Mouse (Mus musculus) heart, embryonic 10.5 days (tissue): ENCODE results near the gene Cers4. TPM values are rescaled to one million over a fixed set of nuclear protein-coding genes. Genes with fewer than 3 reads are reported as not detected.

Experiments
- DNase-seq: peaks from one replicate; pipeline ENCODE4 v3.0.0-alpha.2; 2017; ENCODE audit warnings: low spot score
- H3K27ac ChIP-seq: fragments of 300-500 bp; sonication (generic); 2 replicates; pipeline ENCODE4 v1.5.1; 2016; ENCODE audit warnings: mild to moderate bottlenecking
- H3K27me3 ChIP-seq: fragments of 300-500 bp; sonication (generic); 2 replicates; pipeline ENCODE4 v1.6.1; 2016; ENCODE audit warnings: mild to moderate bottlenecking; ENCODE audit not compliant: poor library complexity, insufficient read depth, severe bottlenecking
- H3K36me3 ChIP-seq: fragments of 300-500 bp; sonication (generic); 2 replicates; pipeline ENCODE4 v1.6.1; 2016; ENCODE audit warnings: mild to moderate bottlenecking, moderate library complexity
- H3K4me1 ChIP-seq: fragments of 300-500 bp; sonication (generic); 2 replicates; pipeline ENCODE4 v1.6.1; 2016; ENCODE audit warnings: mild to moderate bottlenecking
- H3K4me3 ChIP-seq: fragments of 300-500 bp; sonication (generic); 2 replicates; pipeline ENCODE4 v1.5.1; 2016; ENCODE audit warnings: mild to moderate bottlenecking, moderate library complexity
- H3K9me3 ChIP-seq: fragments of 300-500 bp; sonication (generic); 2 replicates; pipeline ENCODE4 v1.6.1; 2016; ENCODE audit warnings: mild to moderate bottlenecking, moderate library complexity
- WGBS: fragments of 180-500 bp; shearing (Covaris S2); methylation state at CpG from one replicate; pipeline ENCODE4 v1.1.7; 2016; 5-methylcytosine and 5-hydroxymethylcytosine counted together
- polyA plus RNA-seq: library from polyadenylated mRNA; unstranded; fragments of >200 nt; fragmentation: Nextera tagmentation; extraction: Ambion mirVana; gene quantifications from 2 replicates; pipeline ENCODE4 v1.2.1, GENCODE M21; 2016

The Cers4 gene
- polyA plus RNA-seq = 21.7 and 31.2 TPM in 2 replicates

- Histone ChIP-seq H3K4me1 (peaks cover 31% of the 10 kb centered on the region), H3K27ac (peak within 1 kb of the TSS; percentile 89), H3K36me3 (0 out of 2 replicates have a peak, but pooled peaks cover 6% of the 10 kb centered on the region), H3K27me3 (no peaks in the 10 kb centered on the region), H3K9me3 (no peaks in the 10 kb centered on the region), H3K4me3 (peak within 1 kb of the TSS; percentile 72)
- under 1% methylated on average over 37 of the region's 39 CpGs for WGBS
- DNase-seq = peak; percentile 93
These were observed at the start of gene Cers4 for GRCm38 (mm10) chr8:4492851-4493685. Gene Cers4 (plus strand): TSS chr8:4493026.

GRCm38 (mm10) chr8:4458165-4458564, 34.7 kb upstream of the Cers4 start:
- H3K27me3 ChIP-seq = no peaks in the 10 kb centered on the region
- WGBS = 81% methylated on average over 2 of the region's 2 CpGs
- no peaks in the 10 kb centered on the region for H3K9me3 ChIP-seq
- no peaks in the 10 kb centered on the region for H3K4me1 ChIP-seq
- no peaks in the 10 kb centered on the region for H3K36me3 ChIP-seq
- no peak overlapping the region for H3K27ac ChIP-seq
- DNase-seq = no peak
- no peak overlapping the region for H3K4me3 ChIP-seq

- Histone ChIP-seq H3K36me3 (no peaks in the 10 kb centered on the region), H3K4me3 (no peak overlapping the region), H3K4me1 (no peaks in the 10 kb centered on the region), H3K9me3 (no peaks in the 10 kb centered on the region), H3K27me3 (no peaks in the 10 kb centered on the region), H3K27ac (no peak overlapping the region)
- 92% methylated on average over 2 of the region's 2 CpGs for WGBS
- DNase-seq = no peak
These were observed 29.8 kb upstream of the Cers4 start for GRCm38 (mm10) chr8:4463061-4463460.

GRCm38 (mm10) chr8:4474419-4475187, 18.2 kb upstream of the Cers4 start:
- no peak overlapping the region for H3K4me3 ChIP-seq
- H3K36me3 ChIP-seq = no peaks in the 10 kb centered on the region
- no peaks in the 10 kb centered on the region for H3K9me3 ChIP-seq
- DNase-seq = no peak
- H3K27me3 ChIP-seq = no peaks in the 10 kb centered on the region
- no peaks in the 10 kb centered on the region for H3K4me1 ChIP-seq
- WGBS = 75% methylated on average over 7 of the region's 7 CpGs
- H3K27ac ChIP-seq = no peak overlapping the region

- Histone ChIP-seq H3K36me3 (no peaks in the 10 kb centered on the region), H3K4me1 (peaks cover 3% of the 10 kb centered on the region; the same call in 1 of the 2 replicates), H3K4me3 (no peak overlapping the region), H3K27me3 (no peaks in the 10 kb centered on the region), H3K27ac (no peak overlapping the region), H3K9me3 (no peaks in the 10 kb centered on the region)
- 75% methylated on average over 4 of the region's 4 CpGs for WGBS
- DNase-seq = no peak
These were observed 11.7 kb upstream of the Cers4 start for GRCm38 (mm10) chr8:4481154-4481553.

GRCm38 (mm10) chr8:4481586-4481985, 11.2 kb upstream of the Cers4 start:
- no peaks in the 10 kb centered on the region for H3K36me3 ChIP-seq
- 66% methylated on average over 4 of the region's 4 CpGs for WGBS
- no peaks in the 10 kb centered on the region for H3K9me3 ChIP-seq
- H3K4me3 ChIP-seq = no peak overlapping the region
- H3K27me3 ChIP-seq = no peaks in the 10 kb centered on the region
- H3K4me1 ChIP-seq = peaks cover 3% of the 10 kb centered on the region; the same call in 1 of the 2 replicates
- H3K27ac ChIP-seq = no peak overlapping the region
- DNase-seq = no peak

- H3K4me1 ChIP-seq = peaks cover 3% of the 10 kb centered on the region; the same call in 1 of the 2 replicates
- no peak for DNase-seq
These were observed 10.3 kb upstream of the Cers4 start for GRCm38 (mm10) chr8:4482501-4482900.

GRCm38 (mm10) chr8:4483330-4483729, 9.5 kb upstream of the Cers4 start:
- Histone ChIP-seq H3K27ac (no peak overlapping the region), H3K36me3 (no peaks in the 10 kb centered on the region), H3K4me3 (no peak overlapping the region), H3K27me3 (no peaks in the 10 kb centered on the region), H3K4me1 (peaks cover 3% of the 10 kb centered on the region; the same call in 1 of the 2 replicates), H3K9me3 (no peaks in the 10 kb centered on the region)
- no peak for DNase-seq
- WGBS = 78% methylated on average over 6 of the region's 6 CpGs

More at GRCm38 (mm10) chr8:4482501-4482900, 10.3 kb upstream of the Cers4 start:
- Histone ChIP-seq H3K27me3 (no peaks in the 10 kb centered on the region), H3K36me3 (no peaks in the 10 kb centered on the region), H3K27ac (no peak overlapping the region), H3K4me3 (no peak overlapping the region), H3K9me3 (no peaks in the 10 kb centered on the region)
- WGBS = 78% methylated on average over 4 of the region's 4 CpGs

- H3K4me3 ChIP-seq = peak overlapping the region; percentile 72
- WGBS = 10% methylated on average over 21 of the region's 21 CpGs
- H3K36me3 ChIP-seq = peaks cover 10% of the 10 kb centered on the region; the same call in 1 of the 2 replicates
- DNase-seq = no peak
- no peaks in the 10 kb centered on the region for H3K9me3 ChIP-seq
- H3K4me1 ChIP-seq = peaks cover 31% of the 10 kb centered on the region
- H3K27me3 ChIP-seq = no peaks in the 10 kb centered on the region
- peak overlapping the region; percentile 89 for H3K27ac ChIP-seq
These were observed 1.0 kb downstream of the Cers4 start for GRCm38 (mm10) chr8:4493686-4494440.

GRCm38 (mm10) chr8:4495976-4496375, 3.1 kb downstream of the Cers4 start:
- H3K4me3 ChIP-seq = no peak overlapping the region
- peaks cover 18% of the 10 kb centered on the region; the same call in 1 of the 2 replicates for H3K36me3 ChIP-seq
- H3K9me3 ChIP-seq = no peaks in the 10 kb centered on the region
- H3K4me1 ChIP-seq = peaks cover 39% of the 10 kb centered on the region
- H3K27me3 ChIP-seq = no peaks in the 10 kb centered on the region
- DNase-seq = no peak
- WGBS = 72% methylated on average over 6 of the region's 6 CpGs
- no peak overlapping the region for H3K27ac ChIP-seq

- Histone ChIP-seq H3K27ac (no peak overlapping the region), H3K4me3 (no peak overlapping the region), H3K36me3 (peaks cover 30% of the 10 kb centered on the region), H3K4me1 (peaks cover 35% of the 10 kb centered on the region), H3K27me3 (no peaks in the 10 kb centered on the region), H3K9me3 (no peaks in the 10 kb centered on the region)
- WGBS = 81% methylated on average over 1 of the region's 1 CpGs
- no peak for DNase-seq
These were observed 4.8 kb downstream of the Cers4 start for GRCm38 (mm10) chr8:4497610-4498009.

- no peaks in the 10 kb centered on the region for H3K9me3 ChIP-seq
- peaks cover 18% of the 10 kb centered on the region for H3K36me3 ChIP-seq
- H3K4me1 ChIP-seq = peaks cover 18% of the 10 kb centered on the region
- H3K4me3 ChIP-seq = no peak overlapping the region
- no peaks in the 10 kb centered on the region for H3K27me3 ChIP-seq
- no peak for DNase-seq
- no peak overlapping the region for H3K27ac ChIP-seq
- WGBS = 71% methylated on average over 1 of the region's 1 CpGs
These were observed 12.5 kb downstream of the Cers4 start for GRCm38 (mm10) chr8:4505364-4505763.
